Mouse (Mus musculus): Measurements from ENCODE around the gene Ndufs6. TPM values are rescaled to one million over a fixed set of nuclear protein-coding genes. Genes with fewer than 3 reads are reported as not detected.

Gene Ndufs6
- polyA plus RNA-seq, 1 experiment from 2014 or later: 443 TPM

- DNase-seq (ENCODE audit: low spot score) (no peak), ATAC-seq (no peak)
- no peaks in the 10 kb centered on the region for H3K4me1 ChIP-seq (ENCODE audit: control insufficient read depth, insufficient read depth, low read length)
- H3K27ac ChIP-seq (ENCODE audit: low read depth, low read length): no peak overlapping the region
- WGBS: 92% methylated on average over 4 of the region's 4 CpGs
- H3K9ac ChIP-seq (ENCODE audit: low read length): no peak overlapping the region
- no peak overlapping the region for H3K4me3 ChIP-seq (ENCODE audit: low read depth, low read length)
- no peaks in the 10 kb centered on the region for H3K27me3 ChIP-seq (replicated peaks; ENCODE audit: control insufficient read depth, insufficient read depth, low read length)
- H3K9me3 ChIP-seq (replicated peaks; ENCODE audit: control insufficient read depth, low read length): no peaks in the 10 kb centered on the region
- H3K36me3 ChIP-seq (ENCODE audit: control insufficient read depth, insufficient read depth, low read length): peaks cover 63% of the 10 kb centered on the region
- no peak overlapping the region for H3K4me2 ChIP-seq (ENCODE audit: low read length)
These were observed 8.3 kb downstream of the Ndufs6 start for GRCm38 (mm10) chr13:73320048-73320447.

GRCm38 (mm10) chr13:73310183-73310929, 18.0 kb downstream of the Ndufs6 start:
- Histone ChIP-seq H3K9me3 (replicated peaks; ENCODE audit: control insufficient read depth, low read length) (no peaks in the 10 kb centered on the region), H3K27ac (ENCODE audit: low read depth, low read length) (no peak overlapping the region), H3K4me2 (ENCODE audit: low read length) (no peak overlapping the region), H3K4me3 (ENCODE audit: low read depth, low read length) (no peak overlapping the region), H3K9ac (ENCODE audit: low read length) (no peak overlapping the region), H3K36me3 (ENCODE audit: control insufficient read depth, insufficient read depth, low read length) (no peaks in the 10 kb centered on the region), H3K27me3 (replicated peaks; ENCODE audit: control insufficient read depth, insufficient read depth, low read length) (no peaks in the 10 kb centered on the region), H3K4me1 (ENCODE audit: control insufficient read depth, insufficient read depth, low read length) (peaks cover 7% of the 10 kb centered on the region)
- ATAC-seq (peak; percentile 57), DNase-seq (ENCODE audit: low spot score) (peak; percentile 62)
- 25% methylated on average over 8 of the region's 8 CpGs for whole genome bisulfite sequencing

- H3K4me1 ChIP-seq (ENCODE audit: control insufficient read depth, insufficient read depth, low read length): peaks cover 7% of the 10 kb centered on the region
- DNase-seq (ENCODE audit: low spot score) (no peak), ATAC-seq (peak; percentile 43; the same call in 1 of the 2 replicates)
- no peak overlapping the region; the same call in 1 of the 2 replicates for H3K27ac ChIP-seq (ENCODE audit: low read depth, low read length)
- H3K27me3 ChIP-seq (replicated peaks; ENCODE audit: control insufficient read depth, insufficient read depth, low read length): no peaks in the 10 kb centered on the region
- H3K9ac ChIP-seq (ENCODE audit: low read length): no peak overlapping the region
- 33% methylated on average over 4 of the region's 4 CpGs for WGBS
- H3K9me3 ChIP-seq (replicated peaks; ENCODE audit: control insufficient read depth, low read length): no peaks in the 10 kb centered on the region
- H3K4me3 ChIP-seq (ENCODE audit: low read depth, low read length): no peak overlapping the region
- no peaks in the 10 kb centered on the region for H3K36me3 ChIP-seq (ENCODE audit: control insufficient read depth, insufficient read depth, low read length)
- H3K4me2 ChIP-seq (ENCODE audit: low read length): no peak overlapping the region
These were observed 21.9 kb downstream of the Ndufs6 start for GRCm38 (mm10) chr13:73306430-73306829.

- no peaks in the 10 kb centered on the region for H3K27me3 ChIP-seq (replicated peaks; ENCODE audit: control insufficient read depth, insufficient read depth, low read length)
- no peak for DNase-seq (ENCODE audit: low spot score)
- H3K27ac ChIP-seq (ENCODE audit: low read depth, low read length): no peak overlapping the region
- no peaks in the 10 kb centered on the region for H3K36me3 ChIP-seq (ENCODE audit: control insufficient read depth, insufficient read depth, low read length)
- no peak overlapping the region for H3K9ac ChIP-seq (ENCODE audit: low read length)
- H3K4me1 ChIP-seq (ENCODE audit: control insufficient read depth, insufficient read depth, low read length): peaks cover 7% of the 10 kb centered on the region
- H3K4me3 ChIP-seq (ENCODE audit: low read depth, low read length): no peak overlapping the region
- 12% methylated on average over 4 of the region's 4 CpGs for WGBS
- no peaks in the 10 kb centered on the region for H3K9me3 ChIP-seq (replicated peaks; ENCODE audit: control insufficient read depth, low read length)
- ATAC-seq: peak; percentile 30
- no peak overlapping the region for H3K4me2 ChIP-seq (ENCODE audit: low read length)
These were observed 22.3 kb downstream of the Ndufs6 start for GRCm38 (mm10) chr13:73306085-73306410.

DNA sequence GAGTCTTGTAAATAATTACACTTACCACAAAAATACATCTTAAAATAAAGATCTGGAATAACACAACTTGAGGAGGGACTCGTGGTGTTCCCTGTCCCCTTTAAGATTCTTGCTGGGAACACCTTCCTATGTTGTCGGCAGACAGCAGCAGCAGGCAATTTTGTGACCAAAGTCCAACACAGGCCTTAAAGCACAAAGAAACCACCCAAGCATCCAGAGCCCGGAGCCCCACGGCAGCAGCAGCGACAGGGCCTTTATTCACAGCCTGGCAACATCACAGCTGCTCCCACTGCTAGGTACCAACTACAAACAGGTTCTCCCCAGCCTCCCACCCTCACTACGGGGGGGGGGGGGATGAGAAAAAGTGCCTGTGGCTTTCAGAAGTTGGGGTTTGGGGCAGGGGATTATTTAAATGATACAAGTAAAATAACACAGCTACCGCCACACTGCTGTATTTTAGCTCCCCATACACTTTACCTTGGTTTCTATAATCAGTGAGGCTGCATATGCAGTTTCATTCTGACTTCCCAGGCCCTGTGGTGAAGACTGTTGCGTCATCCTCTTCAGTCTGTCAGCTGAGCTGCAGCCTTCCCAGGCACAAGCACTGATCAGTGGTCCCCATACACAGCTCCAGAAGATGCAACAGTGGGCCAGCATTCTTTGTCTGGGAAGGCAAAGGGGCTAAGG, 22.8 kb downstream of the Ndufs6 start:
- peak; percentile 51 for DNase-seq (ENCODE audit: low spot score)
- H3K4me1 ChIP-seq (ENCODE audit: control insufficient read depth, insufficient read depth, low read length): peaks cover 7% of the 10 kb centered on the region
- H3K4me3 ChIP-seq (ENCODE audit: low read depth, low read length): no peak overlapping the region
- no peak overlapping the region for H3K27ac ChIP-seq (ENCODE audit: low read depth, low read length)
- no peaks in the 10 kb centered on the region for H3K9me3 ChIP-seq (replicated peaks; ENCODE audit: control insufficient read depth, low read length)
- H3K36me3 ChIP-seq (ENCODE audit: control insufficient read depth, insufficient read depth, low read length): no peaks in the 10 kb centered on the region
- H3K4me2 ChIP-seq (ENCODE audit: low read length): no peak overlapping the region
- 16% methylated on average over 8 of the region's 8 CpGs for WGBS
- no peaks in the 10 kb centered on the region for H3K27me3 ChIP-seq (replicated peaks; ENCODE audit: control insufficient read depth, insufficient read depth, low read length)
- ATAC-seq: peak; percentile 74
- no peak overlapping the region for H3K9ac ChIP-seq (ENCODE audit: low read length)

DNA sequence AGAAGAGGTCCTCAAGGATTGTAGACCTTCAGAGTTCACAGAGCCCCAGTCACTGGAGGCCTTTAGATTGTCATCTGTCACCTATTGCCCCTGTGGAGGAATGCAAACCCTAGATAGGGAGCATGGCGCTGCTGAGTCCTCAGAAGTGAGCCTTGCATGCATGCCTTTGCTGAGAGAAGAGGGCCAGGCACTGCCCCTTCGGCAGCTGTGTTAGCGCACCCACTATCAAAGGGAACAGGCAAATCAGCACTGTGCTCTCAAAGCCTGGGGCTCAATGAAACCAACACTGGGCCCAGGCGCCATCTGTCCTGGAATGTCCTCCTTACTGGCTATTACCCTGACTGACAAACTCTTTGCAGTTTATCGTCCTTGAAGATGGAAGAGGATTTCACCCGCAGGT, 23.6 kb downstream of the Ndufs6 start:
- 57% methylated on average over 6 of the region's 6 CpGs for WGBS
- no peaks in the 10 kb centered on the region for H3K27me3 ChIP-seq (replicated peaks; ENCODE audit: control insufficient read depth, insufficient read depth, low read length)
- H3K9ac ChIP-seq (ENCODE audit: low read length): no peak overlapping the region

DNA sequence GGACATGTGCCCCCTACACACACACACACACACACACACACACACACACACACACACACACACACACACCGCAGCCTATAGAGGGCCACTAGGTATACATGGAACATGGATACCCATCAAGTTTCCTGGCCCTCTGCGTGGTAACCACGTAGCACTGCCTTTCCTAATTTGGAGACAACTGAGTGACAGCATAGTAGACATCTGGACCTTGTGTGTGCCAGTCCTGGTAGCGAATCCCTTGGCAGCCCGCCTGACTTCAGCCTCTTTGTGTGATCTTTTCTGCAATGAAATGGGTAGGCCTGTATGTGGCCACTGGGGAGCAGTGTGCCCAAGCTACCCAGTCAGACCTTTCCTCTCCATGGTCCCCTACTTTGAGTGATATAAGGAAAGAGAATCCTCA, 29.0 kb downstream of the Ndufs6 start:
- H3K27ac ChIP-seq (ENCODE audit: low read depth, low read length): no peak overlapping the region
- WGBS: 81% methylated on average over 5 of the region's 5 CpGs
- no peaks in the 10 kb centered on the region for H3K36me3 ChIP-seq (ENCODE audit: control insufficient read depth, insufficient read depth, low read length)
- H3K27me3 ChIP-seq (replicated peaks; ENCODE audit: control insufficient read depth, insufficient read depth, low read length): no peaks in the 10 kb centered on the region
- no peak overlapping the region for H3K4me2 ChIP-seq (ENCODE audit: low read length)
- H3K9me3 ChIP-seq (replicated peaks; ENCODE audit: control insufficient read depth, low read length): no peaks in the 10 kb centered on the region
- no peak overlapping the region for H3K9ac ChIP-seq (ENCODE audit: low read length)
- no peak for ATAC-seq
- H3K4me3 ChIP-seq (ENCODE audit: low read depth, low read length): no peak overlapping the region
- H3K4me1 ChIP-seq (ENCODE audit: control insufficient read depth, insufficient read depth, low read length): no peaks in the 10 kb centered on the region
- no peak for DNase-seq (ENCODE audit: low spot score)

More for the DNA sequence above, 23.6 kb downstream of the Ndufs6 start:
- no peak overlapping the region for H3K4me2 ChIP-seq (ENCODE audit: low read length)
- H3K4me1 ChIP-seq (ENCODE audit: control insufficient read depth, insufficient read depth, low read length): peaks cover 7% of the 10 kb centered on the region
- H3K4me3 ChIP-seq (ENCODE audit: low read depth, low read length): no peak overlapping the region
- DNase-seq (ENCODE audit: low spot score) (peak; percentile 5), ATAC-seq (no peak)
- H3K36me3 ChIP-seq (ENCODE audit: control insufficient read depth, insufficient read depth, low read length): no peaks in the 10 kb centered on the region
- H3K27ac ChIP-seq (ENCODE audit: low read depth, low read length): no peak overlapping the region
- no peaks in the 10 kb centered on the region for H3K9me3 ChIP-seq (replicated peaks; ENCODE audit: control insufficient read depth, low read length)

GRCm38 (mm10) chr13:73298717-73299116, 29.6 kb downstream of the Ndufs6 start:
- H3K36me3 ChIP-seq (ENCODE audit: control insufficient read depth, insufficient read depth, low read length): no peaks in the 10 kb centered on the region
- H3K27ac ChIP-seq (ENCODE audit: low read depth, low read length): no peak overlapping the region
- DNase-seq (ENCODE audit: low spot score): no peak
- H3K9me3 ChIP-seq (replicated peaks; ENCODE audit: control insufficient read depth, low read length): no peaks in the 10 kb centered on the region
- no peak for ATAC-seq
- no peak overlapping the region for H3K4me2 ChIP-seq (ENCODE audit: low read length)
- H3K4me3 ChIP-seq (ENCODE audit: low read depth, low read length): no peak overlapping the region
- H3K4me1 ChIP-seq (ENCODE audit: control insufficient read depth, insufficient read depth, low read length): no peaks in the 10 kb centered on the region
- WGBS: 65% methylated on average over 4 of the region's 4 CpGs
- H3K9ac ChIP-seq (ENCODE audit: low read length): no peak overlapping the region
- no peaks in the 10 kb centered on the region for H3K27me3 ChIP-seq (replicated peaks; ENCODE audit: control insufficient read depth, insufficient read depth, low read length)

DNA sequence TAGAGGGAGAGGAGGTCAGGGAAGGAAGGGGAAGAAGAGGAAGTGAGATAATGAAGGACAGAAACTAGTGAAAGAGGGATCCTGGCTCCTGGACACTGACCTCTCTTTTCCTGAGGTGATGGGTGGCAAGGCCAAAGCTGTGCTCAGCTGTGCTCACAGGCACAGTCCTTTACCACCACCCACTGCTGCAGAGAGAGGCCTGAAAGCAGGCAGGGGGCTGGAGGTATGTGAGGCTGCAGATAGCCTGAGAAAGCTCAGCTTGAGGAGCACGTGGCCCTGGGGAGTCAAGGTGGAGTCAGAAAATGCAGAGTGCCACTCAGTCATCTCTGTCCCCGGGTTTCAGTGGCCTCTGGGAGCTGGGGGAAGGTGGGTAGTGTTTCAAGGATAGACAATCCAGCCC, 37.2 kb downstream of the Ndufs6 start:
- Histone ChIP-seq H3K9ac (ENCODE audit: low read length) (no peak overlapping the region), H3K4me2 (ENCODE audit: low read length) (no peak overlapping the region), H3K4me3 (ENCODE audit: low read depth, low read length) (no peak overlapping the region), H3K36me3 (ENCODE audit: control insufficient read depth, insufficient read depth, low read length) (no peaks in the 10 kb centered on the region), H3K27me3 (replicated peaks; ENCODE audit: control insufficient read depth, insufficient read depth, low read length) (no peaks in the 10 kb centered on the region), H3K27ac (ENCODE audit: low read depth, low read length) (no peak overlapping the region), H3K9me3 (replicated peaks; ENCODE audit: control insufficient read depth, low read length) (no peaks in the 10 kb centered on the region), H3K4me1 (ENCODE audit: control insufficient read depth, insufficient read depth, low read length) (no peaks in the 10 kb centered on the region)
- WGBS: 47% methylated on average over 2 of the region's 2 CpGs
- DNase-seq (ENCODE audit: low spot score) (no peak), ATAC-seq (no peak)
